Mouse (Mus musculus) heart, postnatal 0 days (tissue): ENCODE data around the gene Trappc10.

Experiments used
- CTCF ChIP-seq: IDR thresholded peaks from 2 replicates; pipeline ENCODE4 v1.5.1; 2016; ENCODE audit warnings: antibody characterized with exemption, control low read depth, low read depth
- EP300 ChIP-seq: IDR thresholded peaks from 2 replicates; pipeline ENCODE4 v1.6.1; 2016; ENCODE audit warnings: antibody characterized with exemption, low read depth

- TF ChIP-seq CTCF: no peak
- TF ChIP-seq EP300: no peak
Observed at GRCm38 (mm10) chr10:78290730-78291535, 46.5 kb upstream of the Trappc10 start.
